ENCODE assay signal across 22 mouse cellular contexts in the genomic region with DNA sequence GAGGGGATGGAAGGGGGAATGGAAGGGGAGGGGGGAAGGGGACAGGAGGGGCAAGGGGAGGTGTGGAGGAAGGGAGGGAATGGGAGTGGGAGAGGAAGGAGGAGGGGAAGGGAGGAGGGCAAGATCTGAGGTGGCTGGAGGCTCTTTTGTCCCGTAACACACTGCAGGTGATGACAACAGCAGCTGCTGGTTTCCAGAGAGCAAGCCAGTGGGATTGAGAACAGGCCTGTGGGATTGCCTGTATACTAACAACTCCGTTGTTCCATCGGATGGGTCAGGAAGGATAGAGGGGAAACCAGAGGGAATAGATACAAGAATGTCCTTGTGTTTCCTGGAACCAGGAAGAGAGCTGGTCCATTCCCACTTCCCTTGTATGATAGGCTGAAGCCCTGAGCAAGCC. TPM values are rescaled to one million over a fixed set of nuclear protein-coding genes. Genes with fewer than 3 reads are reported as not detected.
A peak's percentile ranks its signal among the peaks of the same experiment; 100 is the strongest.
DNase-seq lines count a peak whose midpoint lies in the region; ATAC-seq and TF ChIP-seq lines count a peak whose summit lies in the region.
"Had no signal": no experiment of that assay in that cellular context is flagged by ENCODE, and none has a peak within 500 bp of the region (broad histone marks: within the 10 kb centered on the region; RNA-seq: fewer than 3 reads in every experiment).

No protein-coding gene starts in this region.

- H3K4me1 ChIP-seq in lung, postnatal 0 days (ENCODE audit: insufficient read depth, low read depth, low read length) = no peaks in the 10 kb centered on the region; the same call in 1 of the 2 replicates
- H3K4me1 ChIP-seq in forebrain, embryonic 14.5 days (ENCODE audit: control insufficient read depth, insufficient read depth, low read length) = no peaks in the 10 kb centered on the region
- H3K4me1 ChIP-seq in neural tube, embryonic 11.5 days (ENCODE audit: control insufficient read depth, insufficient read depth, low read length) = peaks cover 2% of the 10 kb centered on the region; the same call in 1 of the 2 replicates
- H3K4me1 ChIP-seq: liver, embryonic 15.5 days had no signal

- no peak for TF ChIP-seq EP300 in lung, postnatal 0 days (IDR thresholded peaks at IDR 0.05)

- no peak overlapping the region for H3K27ac ChIP-seq in lung, postnatal 0 days (ENCODE audit: low read length)
- peak overlapping the region; percentile 58 for H3K27ac ChIP-seq in forebrain, embryonic 14.5 days (ENCODE audit: low read depth, low read length)
- H3K27ac ChIP-seq in neural tube, embryonic 11.5 days (ENCODE audit: low read depth, low read length) = 0 out of 2 replicates have a peak overlapping the region, but pooled peaks have one; percentile 8
- H3K27ac ChIP-seq: embryonic facial prominence, embryonic 10.5 days; hindbrain, embryonic 14.5 days; kidney, postnatal 0 days; limb, embryonic 13.5 days; liver, embryonic 15.5 days had no signal

- H3K27me3 ChIP-seq in lung, postnatal 0 days (replicated peaks; ENCODE audit: insufficient read depth, low read length) = no peaks in the 10 kb centered on the region
- H3K27me3 ChIP-seq in forebrain, embryonic 14.5 days (replicated peaks; ENCODE audit: control insufficient read depth, insufficient read depth, low read length) = no peaks in the 10 kb centered on the region
- H3K27me3 ChIP-seq in neural tube, embryonic 11.5 days (ENCODE audit: control insufficient read depth, insufficient read depth, low read length) = no peaks in the 10 kb centered on the region
- H3K27me3 ChIP-seq: limb, embryonic 13.5 days; liver, embryonic 15.5 days had no signal

- no peak overlapping the region for H3K4me2 ChIP-seq in lung, postnatal 0 days (replicated peaks; ENCODE audit: low read depth, low read length)
- H3K4me2 ChIP-seq in forebrain, embryonic 14.5 days (ENCODE audit: low read length) = no peak overlapping the region
- H3K4me2 ChIP-seq in neural tube, embryonic 11.5 days (ENCODE audit: low read depth) = no peak overlapping the region
- H3K4me2 ChIP-seq: hindbrain, embryonic 14.5 days; limb, embryonic 13.5 days; liver, embryonic 15.5 days had no signal

- no peaks in the 10 kb centered on the region for H3K9me3 ChIP-seq in lung, postnatal 0 days (ENCODE audit: low read length)
- no peaks in the 10 kb centered on the region for H3K9me3 ChIP-seq in forebrain, embryonic 14.5 days (replicated peaks; ENCODE audit: control insufficient read depth, low read length)
- H3K9me3 ChIP-seq in neural tube, embryonic 11.5 days (ENCODE audit: control insufficient read depth, low read length) = no peaks in the 10 kb centered on the region
- H3K9me3 ChIP-seq: embryonic facial prominence, embryonic 10.5 days; limb, embryonic 13.5 days; liver, embryonic 15.5 days; megakaryocyte, embryonic 14.5 days had no signal

- H3K9ac ChIP-seq in lung, postnatal 0 days (replicated peaks; ENCODE audit: low read depth) = no peak overlapping the region
- no peak overlapping the region for H3K9ac ChIP-seq in forebrain, embryonic 14.5 days (ENCODE audit: low read length)
- H3K9ac ChIP-seq in neural tube, embryonic 11.5 days (ENCODE audit: low read length) = no peak overlapping the region
- H3K9ac ChIP-seq: hindbrain, embryonic 14.5 days; limb, embryonic 13.5 days; liver, embryonic 15.5 days had no signal

- DNase-seq in heart, adult 11 months = peak; percentile 89
- no peak for DNase-seq in heart, adult 9 months (ENCODE audit: low spot score in 2 of 2)
- peak; percentile 6 for DNase-seq in lung, postnatal 0 days (ENCODE audit: low spot score)
- DNase-seq in lung, postnatal 25 days (ENCODE audit: low spot score) = no peak
- DNase-seq in forebrain, embryonic 14.5 days (ENCODE audit: low spot score) = no peak
- DNase-seq in neural tube, embryonic 11.5 days (ENCODE audit: low spot score) = peak; percentile 25
- no peak for DNase-seq in cerebellum, adult 9-10 months
- no peak for DNase-seq in left cerebral cortex, adult 18-20 months (ENCODE audit: low spot score in 2 of 2)
- DNase-seq: adrenal gland, adult 8-10 months; cerebellum, adult 11 months; cerebellum, postnatal 25 days; gastrocnemius, postnatal 36 days; right cerebral cortex, postnatal 25 days had no signal

- TF ChIP-seq CTCF in lung, postnatal 0 days (IDR thresholded peaks at IDR 0.05) = no peak

- no peak overlapping the region for H3K4me3 ChIP-seq in lung, postnatal 0 days (ENCODE audit: low read depth, low read length)
- H3K4me3 ChIP-seq in forebrain, embryonic 14.5 days (ENCODE audit: low read depth, low read length) = no peak overlapping the region
- H3K4me3 ChIP-seq in neural tube, embryonic 11.5 days (ENCODE audit: low read depth, low read length) = no peak overlapping the region
- H3K4me3 ChIP-seq: embryonic facial prominence, embryonic 10.5 days; limb, embryonic 13.5 days; liver, embryonic 15.5 days; megakaryocyte, embryonic 14.5 days had no signal

- H3K36me3 ChIP-seq in lung, postnatal 0 days (ENCODE audit: insufficient read depth, low read length) = no peaks in the 10 kb centered on the region
- H3K36me3 ChIP-seq in forebrain, embryonic 14.5 days (ENCODE audit: control insufficient read depth, insufficient read depth, low read length) = no peaks in the 10 kb centered on the region
- H3K36me3 ChIP-seq in neural tube, embryonic 11.5 days (ENCODE audit: control insufficient read depth, insufficient read depth, low read length) = no peaks in the 10 kb centered on the region
- H3K36me3 ChIP-seq: embryonic facial prominence, embryonic 10.5 days; limb, embryonic 13.5 days; liver, embryonic 15.5 days had no signal

- WGBS in lung, postnatal 0 days = 6% methylated on average over 3 of the region's 3 CpGs
- 14% methylated on average over 3 of the region's 3 CpGs for WGBS in forebrain, embryonic 14.5 days
- 18% methylated on average over 3 of the region's 3 CpGs for WGBS in neural tube, embryonic 11.5 days

- ATAC-seq in lung, postnatal 0 days = no peak
- no peak for ATAC-seq in forebrain, embryonic 14.5 days
- no peak for ATAC-seq in neural tube, embryonic 11.5 days (ENCODE audit: insufficient read depth, low FRiP score, low TSS enrichment)
- ATAC-seq: intestine, embryonic 16.5 days had no signal

RNA-seq across cellular contexts. Expression of a gene that starts 1.3 kb away (rescaled TPM):
- polyA plus RNA-seq in lung, postnatal 0 days (2015; fragmentation: Nextera tagmentation; extraction: Ambion mirVana) = not detected in 2 replicates
- not detected in 2 replicates for polyA plus RNA-seq in forebrain, embryonic 14.5 days (2014; fragmentation: Nextera tagmentation; extraction: Ambion mirVana)
- polyA plus RNA-seq in neural tube, embryonic 11.5 days (2014; fragmentation: Nextera tagmentation; extraction: Ambion mirVana) = not detected in 2 replicates
- total RNA-seq in left cerebral cortex, adult 18-20 months (2021) = not detected
- total RNA-seq: adrenal gland, adult 8-10 months; gastrocnemius, postnatal 36 days; layer of hippocampus, adult 18-20 months had no signal
- polyA plus RNA-seq: embryonic facial prominence, embryonic 10.5 days; hindbrain, embryonic 14.5 days; intestine, embryonic 16.5 days; kidney, postnatal 0 days; limb, embryonic 13.5 days; liver, embryonic 15.5 days; stomach, embryonic 16.5 days had no signal

RNA-seq across cellular contexts. Expression of a gene that starts 2.8 kb away (rescaled TPM):
- polyA plus RNA-seq in lung, postnatal 0 days (2015; fragmentation: Nextera tagmentation; extraction: Ambion mirVana) = not detected in 2 replicates
- polyA plus RNA-seq in forebrain, embryonic 14.5 days (2014; fragmentation: Nextera tagmentation; extraction: Ambion mirVana) = not detected in 2 replicates
- polyA plus RNA-seq in neural tube, embryonic 11.5 days (2014; fragmentation: Nextera tagmentation; extraction: Ambion mirVana) = not detected in 2 replicates
- not detected for total RNA-seq in left cerebral cortex, adult 18-20 months (2021)
- total RNA-seq: adrenal gland, adult 8-10 months; gastrocnemius, postnatal 36 days; layer of hippocampus, adult 18-20 months had no signal
- polyA plus RNA-seq: embryonic facial prominence, embryonic 10.5 days; hindbrain, embryonic 14.5 days; intestine, embryonic 16.5 days; kidney, postnatal 0 days; limb, embryonic 13.5 days; liver, embryonic 15.5 days; stomach, embryonic 16.5 days had no signal

RNA-seq across cellular contexts. Expression of a gene that starts 9.7 kb away (rescaled TPM):
- not detected in 2 replicates for polyA plus RNA-seq in lung, postnatal 0 days (2015; fragmentation: Nextera tagmentation; extraction: Ambion mirVana)
- not detected in 2 replicates for polyA plus RNA-seq in forebrain, embryonic 14.5 days (2014; fragmentation: Nextera tagmentation; extraction: Ambion mirVana)
- not detected in 2 replicates for polyA plus RNA-seq in neural tube, embryonic 11.5 days (2014; fragmentation: Nextera tagmentation; extraction: Ambion mirVana)
- not detected for total RNA-seq in left cerebral cortex, adult 18-20 months (2021)
- total RNA-seq: adrenal gland, adult 8-10 months; gastrocnemius, postnatal 36 days; layer of hippocampus, adult 18-20 months had no signal
- polyA plus RNA-seq: embryonic facial prominence, embryonic 10.5 days; hindbrain, embryonic 14.5 days; intestine, embryonic 16.5 days; kidney, postnatal 0 days; limb, embryonic 13.5 days; liver, embryonic 15.5 days; stomach, embryonic 16.5 days had no signal

RNA-seq across cellular contexts. Expression of a gene that starts 14.0 kb away (rescaled TPM):
- not detected in 2 replicates for polyA plus RNA-seq in lung, postnatal 0 days (2015; fragmentation: Nextera tagmentation; extraction: Ambion mirVana)
- not detected in 2 replicates for polyA plus RNA-seq in forebrain, embryonic 14.5 days (2014; fragmentation: Nextera tagmentation; extraction: Ambion mirVana)
- polyA plus RNA-seq in neural tube, embryonic 11.5 days (2014; fragmentation: Nextera tagmentation; extraction: Ambion mirVana) = not detected in 2 replicates
- total RNA-seq in left cerebral cortex, adult 18-20 months (2021) = not detected
- total RNA-seq: adrenal gland, adult 8-10 months; gastrocnemius, postnatal 36 days; layer of hippocampus, adult 18-20 months had no signal
- polyA plus RNA-seq: embryonic facial prominence, embryonic 10.5 days; hindbrain, embryonic 14.5 days; intestine, embryonic 16.5 days; kidney, postnatal 0 days; limb, embryonic 13.5 days; liver, embryonic 15.5 days; stomach, embryonic 16.5 days had no signal

RNA-seq across cellular contexts. Expression of a gene that starts 15.3 kb away (rescaled TPM):
- not detected in 2 replicates for polyA plus RNA-seq in lung, postnatal 0 days (2015; fragmentation: Nextera tagmentation; extraction: Ambion mirVana)
- not detected in 2 replicates for polyA plus RNA-seq in forebrain, embryonic 14.5 days (2014; fragmentation: Nextera tagmentation; extraction: Ambion mirVana)
- not detected in 2 replicates for polyA plus RNA-seq in neural tube, embryonic 11.5 days (2014; fragmentation: Nextera tagmentation; extraction: Ambion mirVana)
- total RNA-seq in left cerebral cortex, adult 18-20 months (2021) = not detected
- total RNA-seq: adrenal gland, adult 8-10 months; gastrocnemius, postnatal 36 days; layer of hippocampus, adult 18-20 months had no signal
- polyA plus RNA-seq: embryonic facial prominence, embryonic 10.5 days; hindbrain, embryonic 14.5 days; intestine, embryonic 16.5 days; kidney, postnatal 0 days; limb, embryonic 13.5 days; liver, embryonic 15.5 days; stomach, embryonic 16.5 days had no signal

Comparison
In these comparisons a context has a peak if more than half of its experiments do, and no peak if none do; other contexts are left out.
1. DNase-seq: peak in heart, adult 11 months (single experiment), lung, postnatal 0 days (single experiment) and neural tube, embryonic 11.5 days (single experiment); none in heart, adult 9 months (0 of 2), lung, postnatal 25 days (single experiment), forebrain, embryonic 14.5 days (single experiment), cerebellum, adult 9-10 months (single experiment) and left cerebral cortex, adult 18-20 months (0 of 2).